Mouse (Mus musculus): ENCODE results near the gene Stk25. TPM values are rescaled to one million over a fixed set of nuclear protein-coding genes. Genes with fewer than 3 reads are reported as not detected.

Stk25 gene
- polyA plus RNA-seq, 1 experiment from 2014 or later = 192 TPM

- H3K4me3 ChIP-seq (ENCODE audit: low read length) = no peak overlapping the region
- no peak overlapping the region for H3K27ac ChIP-seq (ENCODE audit: low read depth, low read length)
- H3K9me3 ChIP-seq (ENCODE audit: control insufficient read depth, low read length) = no peaks in the 10 kb centered on the region
- ATAC-seq (ENCODE audit: low FRiP score, low TSS enrichment) = no peak
- no peak overlapping the region for H3K4me2 ChIP-seq (replicated peaks; ENCODE audit: low read depth, low read length)
- no peaks in the 10 kb centered on the region for H3K27me3 ChIP-seq (ENCODE audit: control insufficient read depth, insufficient read depth, low read length)
- no peak overlapping the region for H3K9ac ChIP-seq (ENCODE audit: low read depth, low read length)
- peaks cover 21% of the 10 kb centered on the region; the same call in 1 of the 2 replicates for H3K36me3 ChIP-seq (ENCODE audit: control insufficient read depth, insufficient read depth, low read length)
- 81% methylated on average over 3 of the region's 3 CpGs for WGBS
- peaks cover 6% of the 10 kb centered on the region; the same call in 1 of the 2 replicates for H3K4me1 ChIP-seq (ENCODE audit: control insufficient read depth, insufficient read depth, low read length)
Observed at GRCm38 (mm10) chr1:93693502-93693901, 35.0 kb upstream of the Stk25 start.

- 85% methylated on average over 9 of the region's 9 CpGs for WGBS
- no peak overlapping the region for H3K4me2 ChIP-seq (replicated peaks; ENCODE audit: low read depth, low read length)
- peaks cover 8% of the 10 kb centered on the region; the same call in 1 of the 2 replicates for H3K4me1 ChIP-seq (ENCODE audit: control insufficient read depth, insufficient read depth, low read length)
- H3K9me3 ChIP-seq (ENCODE audit: control insufficient read depth, low read length) = no peaks in the 10 kb centered on the region
- H3K27ac ChIP-seq (ENCODE audit: low read depth, low read length) = no peak overlapping the region
- no peaks in the 10 kb centered on the region for H3K27me3 ChIP-seq (ENCODE audit: control insufficient read depth, insufficient read depth, low read length)
- peaks cover 21% of the 10 kb centered on the region; the same call in 1 of the 2 replicates for H3K36me3 ChIP-seq (ENCODE audit: control insufficient read depth, insufficient read depth, low read length)
- no peak overlapping the region for H3K4me3 ChIP-seq (ENCODE audit: low read length)
- no peak overlapping the region for H3K9ac ChIP-seq (ENCODE audit: low read depth, low read length)
- no peak for ATAC-seq (ENCODE audit: low FRiP score, low TSS enrichment)
Observed at GRCm38 (mm10) chr1:93692773-93693172, 34.3 kb upstream of the Stk25 start.

GRCm38 (mm10) chr1:93691786-93692357 lies 33.4 kb upstream of the Stk25 start:
- Histone ChIP-seq H3K9me3 (ENCODE audit: control insufficient read depth, low read length) (no peaks in the 10 kb centered on the region), H3K4me2 (replicated peaks; ENCODE audit: low read depth, low read length) (no peak overlapping the region), H3K4me3 (ENCODE audit: low read length) (no peak overlapping the region), H3K4me1 (ENCODE audit: control insufficient read depth, insufficient read depth, low read length) (peaks cover 9% of the 10 kb centered on the region; the same call in 1 of the 2 replicates), H3K27me3 (ENCODE audit: control insufficient read depth, insufficient read depth, low read length) (no peaks in the 10 kb centered on the region), H3K36me3 (ENCODE audit: control insufficient read depth, insufficient read depth, low read length) (peaks cover 21% of the 10 kb centered on the region; the same call in 1 of the 2 replicates), H3K27ac (ENCODE audit: low read depth, low read length) (no peak overlapping the region), H3K9ac (ENCODE audit: low read depth, low read length) (no peak overlapping the region)
- ATAC-seq (ENCODE audit: low FRiP score, low TSS enrichment) = no peak
- WGBS = 82% methylated on average over 10 of the region's 10 CpGs

- Histone ChIP-seq H3K27me3 (ENCODE audit: control insufficient read depth, insufficient read depth, low read length) (no peaks in the 10 kb centered on the region), H3K4me3 (ENCODE audit: low read length) (no peak overlapping the region), H3K4me1 (ENCODE audit: control insufficient read depth, insufficient read depth, low read length) (peaks cover 11% of the 10 kb centered on the region; the same call in 1 of the 2 replicates), H3K9me3 (ENCODE audit: control insufficient read depth, low read length) (no peaks in the 10 kb centered on the region), H3K36me3 (ENCODE audit: control insufficient read depth, insufficient read depth, low read length) (peaks cover 21% of the 10 kb centered on the region; the same call in 1 of the 2 replicates), H3K4me2 (replicated peaks; ENCODE audit: low read depth, low read length) (no peak overlapping the region), H3K9ac (ENCODE audit: low read depth, low read length) (no peak overlapping the region), H3K27ac (ENCODE audit: low read depth, low read length) (no peak overlapping the region)
- ATAC-seq (ENCODE audit: low FRiP score, low TSS enrichment) = no peak
- WGBS = 93% methylated on average over 8 of the region's 8 CpGs
Observed at GRCm38 (mm10) chr1:93691106-93691505, 32.6 kb upstream of the Stk25 start.

- H3K36me3 ChIP-seq (ENCODE audit: control insufficient read depth, insufficient read depth, low read length) = peaks cover 20% of the 10 kb centered on the region; the same call in 1 of the 2 replicates
- H3K9ac ChIP-seq (ENCODE audit: low read depth, low read length) = no peak overlapping the region
- no peak overlapping the region for H3K4me2 ChIP-seq (replicated peaks; ENCODE audit: low read depth, low read length)
- no peak overlapping the region for H3K4me3 ChIP-seq (ENCODE audit: low read length)
- no peaks in the 10 kb centered on the region for H3K9me3 ChIP-seq (ENCODE audit: control insufficient read depth, low read length)
- no peak overlapping the region for H3K27ac ChIP-seq (ENCODE audit: low read depth, low read length)
- 77% methylated on average over 7 of the region's 7 CpGs for WGBS
- H3K27me3 ChIP-seq (ENCODE audit: control insufficient read depth, insufficient read depth, low read length) = no peaks in the 10 kb centered on the region
- no peak for ATAC-seq (ENCODE audit: low FRiP score, low TSS enrichment)
- H3K4me1 ChIP-seq (ENCODE audit: control insufficient read depth, insufficient read depth, low read length) = peaks cover 11% of the 10 kb centered on the region; the same call in 1 of the 2 replicates
Observed at GRCm38 (mm10) chr1:93689901-93690496, 31.5 kb upstream of the Stk25 start.

- whole genome bisulfite sequencing = 74% methylated on average over 8 of the region's 8 CpGs
- Histone ChIP-seq H3K27me3 (ENCODE audit: control insufficient read depth, insufficient read depth, low read length) (no peaks in the 10 kb centered on the region), H3K36me3 (ENCODE audit: control insufficient read depth, insufficient read depth, low read length) (peaks cover 17% of the 10 kb centered on the region; the same call in 1 of the 2 replicates), H3K4me2 (replicated peaks; ENCODE audit: low read depth, low read length) (no peak overlapping the region), H3K27ac (ENCODE audit: low read depth, low read length) (no peak overlapping the region), H3K9me3 (ENCODE audit: control insufficient read depth, low read length) (no peaks in the 10 kb centered on the region), H3K4me3 (ENCODE audit: low read length) (no peak overlapping the region), H3K9ac (ENCODE audit: low read depth, low read length) (no peak overlapping the region), H3K4me1 (ENCODE audit: control insufficient read depth, insufficient read depth, low read length) (peaks cover 11% of the 10 kb centered on the region; the same call in 1 of the 2 replicates)
- no peak for ATAC-seq (ENCODE audit: low FRiP score, low TSS enrichment)
Observed at GRCm38 (mm10) chr1:93688154-93688553, 29.7 kb upstream of the Stk25 start.

- Histone ChIP-seq H3K27ac (ENCODE audit: low read depth, low read length) (peak overlapping the region; percentile 84), H3K4me1 (ENCODE audit: control insufficient read depth, insufficient read depth, low read length) (peaks cover 11% of the 10 kb centered on the region; the same call in 1 of the 2 replicates), H3K27me3 (ENCODE audit: control insufficient read depth, insufficient read depth, low read length) (no peaks in the 10 kb centered on the region), H3K9ac (ENCODE audit: low read depth, low read length) (peak overlapping the region; percentile 74), H3K4me3 (ENCODE audit: low read length) (peak overlapping the region; percentile 68), H3K9me3 (ENCODE audit: control insufficient read depth, low read length) (peaks cover 3% of the 10 kb centered on the region; the same call in 1 of the 2 replicates), H3K4me2 (replicated peaks; ENCODE audit: low read depth, low read length) (peak overlapping the region; percentile 65), H3K36me3 (ENCODE audit: control insufficient read depth, insufficient read depth, low read length) (peaks cover 17% of the 10 kb centered on the region; the same call in 1 of the 2 replicates)
- 28% methylated on average over 3 of the region's 3 CpGs for WGBS
- ATAC-seq (ENCODE audit: low FRiP score, low TSS enrichment) = no peak
Observed at GRCm38 (mm10) chr1:93686961-93687320, 28.5 kb upstream of the Stk25 start.

- WGBS = under 1% methylated on average over 51 of the region's 51 CpGs
- Histone ChIP-seq H3K4me3 (ENCODE audit: low read length) (peak overlapping the region; percentile 68), H3K9ac (ENCODE audit: low read depth, low read length) (peak overlapping the region; percentile 74), H3K4me1 (ENCODE audit: control insufficient read depth, insufficient read depth, low read length) (peaks cover 11% of the 10 kb centered on the region; the same call in 1 of the 2 replicates), H3K27me3 (ENCODE audit: control insufficient read depth, insufficient read depth, low read length) (no peaks in the 10 kb centered on the region), H3K9me3 (ENCODE audit: control insufficient read depth, low read length) (peaks cover 3% of the 10 kb centered on the region; the same call in 1 of the 2 replicates), H3K27ac (ENCODE audit: low read depth, low read length) (peak overlapping the region; percentile 84), H3K4me2 (replicated peaks; ENCODE audit: low read depth, low read length) (peak overlapping the region; percentile 65), H3K36me3 (ENCODE audit: control insufficient read depth, insufficient read depth, low read length) (peaks cover 13% of the 10 kb centered on the region; the same call in 1 of the 2 replicates)
- peak; percentile 91 for ATAC-seq (ENCODE audit: low FRiP score, low TSS enrichment)
Observed at GRCm38 (mm10) chr1:93686245-93686960, 27.9 kb upstream of the Stk25 start.
